Mouse (Mus musculus): Measurements from ENCODE around the gene Krt15.

Krt15 gene

GRCm38 (mm10) chr11:100135731-100136130, at the start of gene Krt15:
Gene Krt15 (minus strand): TSS chr11:100135928.
- no peak for DNase-seq (ENCODE audit: low spot score)

DNA sequence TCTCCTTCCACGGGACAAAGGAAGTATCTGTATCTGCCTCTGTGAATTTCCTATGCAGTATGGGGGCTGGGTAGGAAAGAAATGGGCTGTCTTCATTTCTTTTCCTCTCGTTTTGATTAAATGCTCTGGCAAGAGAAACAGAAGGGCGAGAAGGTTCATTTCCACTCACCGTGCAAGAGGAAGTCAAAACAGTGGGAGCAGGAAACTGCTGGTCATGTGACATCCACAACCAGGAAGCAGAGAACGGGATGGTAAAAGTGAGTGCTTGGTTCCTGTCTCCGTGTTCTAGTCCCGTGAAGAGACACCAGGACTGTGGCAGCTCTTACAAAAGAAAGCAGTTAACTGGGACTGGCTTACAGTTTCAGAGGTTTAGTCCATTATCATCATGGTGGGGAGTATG, 46.0 kb upstream of the Krt15 start:
- no peak for DNase-seq (ENCODE audit: low spot score)

DNA sequence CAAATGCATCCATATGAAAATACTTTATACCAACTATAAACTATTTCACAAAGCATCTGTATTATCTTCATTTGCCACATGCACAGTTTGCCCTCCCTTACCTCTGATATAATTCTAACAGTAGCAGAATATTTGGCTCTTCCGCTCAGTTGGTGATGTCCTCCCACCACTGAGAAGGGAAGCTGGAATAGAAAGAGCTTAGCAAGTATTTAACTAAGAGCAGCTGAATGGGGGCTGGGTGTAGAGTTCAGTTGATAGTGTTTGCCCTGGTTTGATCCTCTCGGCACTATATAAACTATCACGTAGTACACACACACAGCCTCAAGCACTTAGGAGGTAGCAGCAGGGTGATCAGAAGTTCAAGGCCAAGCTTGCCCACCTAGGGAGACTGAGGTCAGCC, 43.5 kb upstream of the Krt15 start:
- no peak for DNase-seq (ENCODE audit: low spot score)

DNA sequence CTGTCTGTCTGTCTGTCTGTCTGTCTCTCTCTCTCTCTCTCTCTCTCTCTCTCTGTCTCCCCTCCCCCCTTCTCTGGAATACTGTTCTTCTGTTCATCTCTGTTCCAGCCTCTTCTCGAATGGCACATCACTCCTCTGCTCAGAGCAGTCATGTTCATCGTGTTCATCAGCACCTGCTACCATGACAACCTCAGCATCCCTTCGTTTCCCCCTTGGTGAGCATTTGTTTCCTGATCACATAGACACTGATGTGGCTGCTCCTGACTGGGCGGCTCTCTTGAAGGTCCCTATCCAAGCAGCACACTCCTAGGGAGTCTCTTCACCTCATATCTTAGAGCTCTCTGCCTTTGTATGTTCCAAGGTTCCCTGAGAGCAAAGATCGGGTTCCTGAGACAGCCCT, 42.6 kb upstream of the Krt15 start:
- DNase-seq (ENCODE audit: low spot score), result no peak

DNA sequence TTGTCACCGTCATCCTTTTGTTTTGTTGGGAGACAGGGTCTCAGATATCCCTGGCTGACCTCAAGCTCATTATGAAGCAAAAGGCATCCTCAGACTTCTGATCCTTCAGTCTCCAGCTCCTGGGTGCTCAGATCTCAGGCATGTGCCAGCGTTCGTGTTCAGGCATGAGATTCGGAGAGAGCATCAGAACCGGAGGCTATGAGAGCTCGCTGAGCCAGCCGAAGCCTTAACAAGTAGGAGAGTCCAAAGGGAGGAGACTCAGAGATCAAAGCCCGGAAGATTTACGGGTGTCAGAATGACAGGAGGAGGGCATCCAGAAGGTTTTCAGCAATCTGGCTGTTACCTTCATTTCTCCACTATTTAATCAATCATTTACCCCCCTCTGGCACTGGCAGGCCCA, 41.1 kb upstream of the Krt15 start:
- no peak for DNase-seq (ENCODE audit: low spot score)

DNA sequence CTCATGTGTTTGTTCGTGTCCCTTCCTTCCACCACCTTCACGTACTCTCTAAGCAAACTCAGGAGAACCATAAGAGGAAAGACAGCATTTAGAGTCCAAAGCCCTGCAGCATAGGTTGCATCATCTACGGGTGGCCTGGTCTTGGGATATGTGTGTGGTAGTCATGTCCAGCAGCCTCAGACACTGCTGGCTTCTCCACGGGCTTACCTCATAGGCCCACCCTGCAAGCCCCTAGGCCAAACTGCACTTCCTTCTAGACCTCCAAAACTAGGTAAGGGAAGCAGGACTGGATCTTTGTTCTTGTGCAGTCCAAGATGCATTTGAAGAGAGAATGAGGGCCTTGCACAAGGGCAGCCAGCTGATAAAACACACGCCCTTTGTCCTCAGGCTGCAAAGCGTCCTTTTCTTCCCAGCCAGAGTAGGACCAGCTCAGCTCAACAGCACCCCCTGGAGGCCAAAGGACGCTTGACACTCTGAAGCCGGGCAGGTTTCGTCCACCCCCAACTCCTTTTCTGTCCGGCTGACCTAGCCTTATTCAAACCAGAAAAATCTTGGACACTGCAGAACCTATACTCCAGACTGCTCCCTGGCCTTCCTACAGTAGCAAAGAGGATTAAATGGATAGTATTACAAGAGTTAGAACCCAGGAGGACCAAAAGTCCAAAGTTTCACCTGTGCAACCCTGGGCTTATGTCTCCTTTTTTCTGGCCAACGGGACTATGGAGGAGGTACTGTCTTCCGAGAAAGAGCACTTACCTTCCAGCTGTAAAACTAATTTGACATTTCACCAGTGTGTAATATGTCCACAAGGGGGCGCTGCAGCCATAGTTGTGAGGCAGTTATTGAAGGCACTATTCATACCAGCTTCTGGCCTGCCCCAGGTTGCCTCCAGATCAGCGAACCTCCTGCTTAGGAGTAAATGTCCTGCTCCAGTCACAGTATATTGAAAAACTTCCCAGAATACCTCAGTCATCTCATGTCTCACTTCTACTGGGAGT, 33.3 kb upstream of the Krt15 start:
- DNase-seq (ENCODE audit: low spot score), result peak; percentile 85

GRCm38 (mm10) chr11:100168071-100168470, 32.3 kb upstream of the Krt15 start:
- no peak for DNase-seq (ENCODE audit: low spot score)

GRCm38 (mm10) chr11:100164392-100164791, 28.7 kb upstream of the Krt15 start:
- no peak for DNase-seq (ENCODE audit: low spot score)

DNA sequence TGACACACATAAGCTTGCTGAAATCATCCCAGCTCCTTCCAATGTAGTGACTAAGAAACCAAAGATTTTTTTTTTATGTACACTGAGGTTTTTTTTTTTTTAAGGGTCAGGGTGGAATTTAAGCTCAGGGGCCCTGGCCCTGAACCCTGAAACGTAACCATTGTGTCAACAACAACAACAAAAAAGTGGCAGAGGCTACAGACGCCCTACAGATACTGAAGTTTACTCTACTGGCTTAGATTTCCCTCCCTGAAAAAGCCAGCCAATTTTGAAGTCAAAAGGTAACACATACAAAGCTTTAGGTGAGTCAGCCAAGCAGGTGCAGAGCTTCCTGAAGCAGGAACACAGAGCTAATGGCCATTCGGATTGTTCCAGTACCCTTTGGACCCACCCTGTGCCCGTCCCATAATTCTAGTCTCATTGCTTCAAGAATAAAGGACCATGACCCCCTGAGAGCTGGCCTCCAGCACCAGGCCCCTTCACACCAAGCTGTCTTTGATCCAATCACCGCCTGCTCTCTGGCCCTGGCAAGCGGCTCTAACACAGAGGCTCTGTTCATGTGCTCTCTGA, 22.3 kb upstream of the Krt15 start:
- no peak for DNase-seq (ENCODE audit: low spot score)

GRCm38 (mm10) chr11:100157331-100157730, 21.6 kb upstream of the Krt15 start:
- no peak for DNase-seq (ENCODE audit: low spot score)

DNA sequence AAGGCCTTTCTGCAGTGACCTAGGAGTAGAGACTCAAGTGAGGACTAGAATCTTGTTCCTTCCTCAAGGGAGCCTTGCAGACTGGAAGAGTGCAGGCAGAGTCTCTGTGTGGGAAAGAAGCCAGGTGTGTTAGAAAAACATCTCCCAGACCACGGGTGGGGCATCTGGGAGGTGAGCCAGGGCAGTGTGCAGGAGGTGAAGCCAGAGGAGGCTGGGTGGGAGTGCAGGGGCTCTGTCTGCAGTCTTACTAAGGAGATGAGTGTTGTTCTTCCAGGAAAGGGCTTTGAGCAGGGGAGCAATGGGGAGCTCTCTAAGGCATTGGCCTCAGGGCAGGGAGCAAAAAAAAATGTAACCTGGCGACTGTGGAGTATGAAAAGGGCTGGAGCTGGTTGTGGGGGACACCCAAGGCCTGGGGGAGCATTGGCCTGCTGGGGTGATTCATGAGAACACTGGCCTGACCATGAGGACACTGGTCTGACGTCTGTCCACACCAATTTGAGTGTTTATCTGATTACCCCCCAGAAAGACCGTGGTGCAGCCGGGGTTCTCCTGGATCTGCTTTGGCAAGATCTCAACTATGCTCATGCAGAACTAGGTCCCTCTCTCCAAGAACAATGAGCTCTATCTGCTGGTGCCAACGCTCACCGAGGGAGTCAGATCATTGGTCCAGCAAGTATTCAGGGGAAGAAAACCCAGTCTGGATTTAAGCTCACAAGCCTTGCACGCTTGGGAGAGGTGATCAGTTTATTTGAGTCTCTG, 19.9 kb upstream of the Krt15 start:
- DNase-seq (ENCODE audit: low spot score), result no peak

DNA sequence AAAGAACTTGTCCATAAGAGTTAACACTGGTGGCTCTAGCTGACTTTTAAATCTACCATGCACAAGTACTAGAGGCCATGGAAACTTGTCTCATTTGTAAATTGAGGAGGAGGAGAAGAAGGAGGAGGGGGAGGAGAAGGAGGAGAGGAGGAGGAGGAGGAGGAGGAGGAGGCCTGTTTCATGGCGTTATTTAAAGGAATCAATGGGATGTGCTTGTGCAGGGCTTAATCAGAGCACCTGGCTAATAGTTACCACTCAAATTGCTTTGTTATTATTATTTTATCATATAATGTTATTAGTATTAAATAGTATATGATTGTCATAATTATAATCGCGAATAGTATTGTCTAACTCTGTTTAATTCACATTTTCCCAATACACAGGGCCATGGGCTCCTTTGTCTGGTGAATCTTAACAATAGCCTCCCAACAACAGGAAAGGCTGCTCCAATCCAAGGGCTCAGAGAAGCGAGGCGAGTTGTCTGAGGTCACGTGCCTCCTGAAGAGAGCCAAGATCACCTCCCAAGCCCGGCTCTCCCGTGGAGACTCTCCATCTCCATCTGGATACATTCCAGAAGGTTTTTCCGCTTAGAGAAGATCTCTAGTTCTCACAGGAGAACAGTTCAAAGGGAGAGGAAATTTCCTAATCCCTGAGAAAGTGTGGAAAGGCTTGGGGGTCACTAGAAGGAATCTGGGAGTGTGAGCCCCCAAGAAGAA, 13.0 kb upstream of the Krt15 start, which contains the start of gene Krt19:
Krt19 (minus strand) TSS at position 51 of the 716 bp plus-strand sequence.
- DNase-seq (ENCODE audit: low spot score), result no peak

DNA sequence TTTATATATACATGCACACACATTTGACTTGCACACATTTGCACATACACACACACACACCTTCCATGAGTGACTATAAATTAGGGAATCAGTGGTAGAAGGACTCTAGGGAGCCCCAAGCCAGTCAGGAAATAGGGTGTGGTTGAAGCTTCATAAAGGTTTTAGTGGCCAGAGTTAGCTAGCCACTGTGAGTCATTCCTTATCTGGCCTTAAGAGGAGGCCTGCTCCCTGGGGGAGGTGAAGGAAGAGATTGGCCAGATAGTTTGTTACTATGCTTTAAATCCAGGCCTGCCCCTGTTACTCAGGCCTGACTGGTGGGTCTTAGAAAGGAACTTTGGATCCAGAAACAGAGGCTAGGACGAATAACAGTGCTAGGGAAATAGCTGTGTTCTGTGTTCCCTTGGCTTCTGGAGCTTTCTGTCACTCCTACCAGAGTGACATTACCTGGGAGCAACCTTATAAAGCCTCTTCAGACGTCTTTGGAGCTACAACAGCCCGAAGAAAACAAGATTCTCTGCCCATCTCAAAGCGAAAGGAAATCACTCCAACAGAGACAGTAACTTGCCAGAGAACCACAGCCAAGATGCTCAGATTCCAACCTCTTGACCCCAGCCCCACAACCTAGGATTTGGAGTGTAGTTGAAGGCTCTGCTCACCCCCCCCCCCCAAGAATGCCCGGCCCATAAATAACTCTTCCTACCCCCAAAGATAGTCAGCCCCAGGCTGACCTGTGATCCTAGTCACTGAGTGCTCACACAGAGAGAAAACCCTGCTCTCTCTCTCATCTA, 12.0 kb upstream of the Krt15 start:
- DNase-seq (ENCODE audit: low spot score), result peak; percentile 52

DNA sequence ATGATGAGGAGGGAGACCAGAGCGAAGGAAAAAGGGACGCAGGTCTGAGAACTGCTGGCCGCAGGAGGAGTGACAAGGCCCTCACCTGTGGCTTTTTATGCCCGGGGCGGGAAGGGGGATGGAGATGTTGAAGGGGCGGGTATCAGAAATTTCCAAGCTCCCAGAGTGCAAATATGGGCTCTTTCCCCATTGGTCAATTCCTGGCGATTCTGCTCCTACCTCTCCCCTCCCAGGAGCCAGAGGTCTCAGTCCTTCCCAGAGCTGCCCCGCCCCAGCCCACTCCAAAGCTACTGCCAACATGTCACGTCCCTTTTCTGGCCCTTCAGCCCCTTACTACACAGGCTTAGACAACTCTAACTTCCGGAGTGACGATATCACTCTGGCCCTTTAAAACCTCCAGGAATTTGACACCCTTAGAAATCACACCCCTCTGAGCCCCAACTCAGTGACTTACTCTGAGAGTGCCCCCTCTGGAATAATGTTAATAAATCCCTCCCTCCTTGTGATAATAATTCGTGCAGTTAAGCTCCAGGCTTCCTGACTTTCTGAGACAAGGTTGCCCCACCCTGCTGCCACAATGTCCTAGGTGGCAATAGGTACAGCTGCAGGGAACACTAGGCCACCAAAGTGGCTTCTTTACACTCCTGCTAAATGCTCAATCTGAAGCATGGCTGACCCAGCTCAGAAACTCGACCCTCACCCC, 10.3 kb upstream of the Krt15 start:
- DNase-seq (ENCODE audit: low spot score), result peak; percentile 68

DNA sequence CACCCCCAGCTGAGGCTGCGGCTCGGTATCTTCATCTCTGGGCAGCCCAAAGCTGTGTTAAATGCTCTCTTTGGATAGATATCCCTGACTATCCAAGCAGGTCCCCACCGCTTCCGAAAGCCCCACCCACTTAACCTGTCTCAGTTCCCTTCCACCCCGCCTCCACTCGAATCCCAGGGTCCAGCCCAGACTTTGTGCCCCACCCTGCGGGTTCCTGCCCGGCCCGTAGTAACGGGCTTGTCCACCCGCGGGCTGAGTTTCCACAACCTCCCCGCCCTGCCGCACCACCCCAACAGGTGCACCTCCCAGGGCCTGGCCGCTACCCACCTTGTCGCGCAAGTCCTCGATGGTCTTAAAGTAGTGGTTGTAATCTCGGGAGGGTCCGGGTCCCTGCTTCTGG, 9.4 kb upstream of the Krt15 start:
- peak; percentile 69 for DNase-seq (ENCODE audit: low spot score)

DNA sequence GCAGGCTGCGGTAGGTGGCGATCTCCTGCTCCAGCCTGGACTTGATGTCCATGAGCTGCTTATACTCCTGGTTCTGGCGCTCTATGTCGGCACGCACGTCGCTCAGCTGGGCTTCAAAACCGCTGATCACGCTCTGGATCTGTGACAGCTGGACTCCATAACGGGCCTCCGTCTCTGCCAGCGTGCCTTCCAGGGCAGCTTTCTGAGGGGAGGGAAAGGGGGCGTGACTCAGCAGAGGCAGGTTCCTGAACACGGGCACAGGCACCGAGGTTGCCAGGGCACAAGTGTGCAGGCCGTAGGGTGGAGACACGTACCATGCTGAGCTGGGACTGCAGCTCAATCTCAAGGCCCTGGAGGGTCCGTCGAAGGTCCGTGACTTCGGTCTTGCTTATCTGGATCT, 5.2 kb upstream of the Krt15 start:
- no peak for DNase-seq (ENCODE audit: low spot score)

GRCm38 (mm10) chr11:100139391-100139790, 3.7 kb upstream of the Krt15 start:
- DNase-seq (ENCODE audit: low spot score), result no peak

DNA sequence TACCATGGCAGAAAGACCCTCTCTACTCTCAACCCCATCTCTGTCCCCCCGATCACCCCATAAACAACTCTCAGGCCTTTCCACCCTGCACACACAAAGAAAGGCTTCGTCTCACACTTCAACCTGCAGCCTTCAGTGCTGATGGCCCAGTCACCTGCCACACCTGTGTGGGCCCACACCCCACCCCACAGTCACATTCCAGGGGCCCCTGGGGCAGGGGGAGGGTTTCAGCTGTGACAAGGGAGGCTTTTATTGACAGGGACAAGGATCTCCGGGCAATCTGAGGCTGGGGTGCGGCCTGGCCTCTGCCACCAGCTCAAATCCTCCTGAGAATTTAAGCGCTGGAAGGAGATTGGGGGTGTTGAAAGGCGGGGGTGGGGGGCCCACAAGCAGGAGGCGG, 3.1 kb upstream of the Krt15 start:
- DNase-seq (ENCODE audit: low spot score), result no peak

GRCm38 (mm10) chr11:100137693-100138092, 2.0 kb upstream of the Krt15 start:
- no peak for DNase-seq (ENCODE audit: low spot score)

GRCm38 (mm10) chr11:100136559-100136958, 831 bp upstream of the Krt15 start:
- no peak for DNase-seq (ENCODE audit: low spot score)

DNA sequence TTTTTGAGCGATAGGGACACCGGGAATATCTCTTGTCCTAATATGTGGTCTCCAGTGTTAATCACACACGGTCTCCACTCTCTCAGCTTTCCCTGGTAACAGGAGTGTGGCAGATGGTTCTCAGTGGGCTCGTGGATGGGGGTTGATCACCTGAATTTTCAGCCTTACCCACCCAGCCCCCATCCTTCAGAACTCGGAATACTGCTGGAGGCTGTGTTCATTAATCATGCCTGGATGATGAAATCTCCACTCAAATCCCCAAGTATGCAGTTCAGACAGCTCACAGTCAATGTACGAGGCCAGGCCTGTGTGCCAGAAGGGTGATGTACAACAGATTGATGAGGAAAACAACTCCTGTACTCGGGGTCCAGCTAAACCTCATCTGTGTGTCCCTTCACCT, 10.8 kb downstream of the Krt15 start:
- no peak for DNase-seq (ENCODE audit: low spot score)
